In genomic region chr4:99882405-99882804, GRCm38 (mm10) we compare ENCODE assay signal across 28 mouse cellular contexts. TPM values are rescaled to one million over a fixed set of nuclear protein-coding genes. Genes with fewer than 3 reads are reported as not detected.
DNase-seq lines count a peak whose midpoint lies in the region; ATAC-seq and TF ChIP-seq lines count a peak whose summit lies in the region.
"Had no signal": no experiment of that assay in that cellular context is flagged by ENCODE, and none has a peak within 500 bp of the region (broad histone marks: within the 10 kb centered on the region; RNA-seq: fewer than 3 reads in every experiment).

No protein-coding gene starts in this region.

- intact Hi-C loops in heart, postnatal 25 days (cut with DNase I): no loop called here

- no peaks in the 10 kb centered on the region for H3K9me3 ChIP-seq in embryonic facial prominence, embryonic 14.5 days (ENCODE audit: control insufficient read depth, low read length)
- no peaks in the 10 kb centered on the region for H3K9me3 ChIP-seq in embryonic facial prominence, embryonic 10.5 days
- no peaks in the 10 kb centered on the region for H3K9me3 ChIP-seq in heart, embryonic 12.5 days (replicated peaks)
- H3K9me3 ChIP-seq in hindbrain, postnatal 0 days (ENCODE audit: low read length): no peaks in the 10 kb centered on the region
- no peaks in the 10 kb centered on the region for H3K9me3 ChIP-seq in hindbrain, embryonic 10.5 days
- H3K9me3 ChIP-seq: embryonic facial prominence, embryonic 13.5 days; hindbrain, embryonic 12.5 days; liver, embryonic 15.5 days; lung, embryonic 15.5 days; neural tube, embryonic 13.5 days; stomach, embryonic 15.5 days had no signal

- H3K27me3 ChIP-seq in embryonic facial prominence, embryonic 14.5 days (replicated peaks; ENCODE audit: control insufficient read depth, insufficient read depth, low read length): no peaks in the 10 kb centered on the region
- no peaks in the 10 kb centered on the region for H3K27me3 ChIP-seq in embryonic facial prominence, embryonic 10.5 days (replicated peaks; ENCODE audit: low read depth, poor library complexity, severe bottlenecking)
- H3K27me3 ChIP-seq in heart, embryonic 12.5 days (replicated peaks): no peaks in the 10 kb centered on the region
- H3K27me3 ChIP-seq in hindbrain, postnatal 0 days (ENCODE audit: insufficient read depth, low read length): no peaks in the 10 kb centered on the region
- no peaks in the 10 kb centered on the region for H3K27me3 ChIP-seq in hindbrain, embryonic 10.5 days (ENCODE audit: insufficient read depth, poor library complexity, severe bottlenecking)
- H3K27me3 ChIP-seq: CH12.LX; embryonic facial prominence, embryonic 13.5 days; hindbrain, embryonic 12.5 days; liver, embryonic 15.5 days; lung, embryonic 15.5 days; neural tube, embryonic 13.5 days; Patski; stomach, embryonic 15.5 days had no signal

- no peak for TF ChIP-seq CTCF in hindbrain, postnatal 0 days (IDR thresholded peaks at IDR 0.05; ENCODE audit: low read depth)
- no peak for TF ChIP-seq CTCF in brain, embryonic 14.5 days (IDR thresholded peaks at IDR 0.05; ENCODE audit: borderline replicate concordance, extremely low read depth, insufficient read depth, insufficient read length)

- H3K9ac ChIP-seq in embryonic facial prominence, embryonic 14.5 days (ENCODE audit: low read depth, low read length): no peak overlapping the region
- no peak overlapping the region for H3K9ac ChIP-seq in heart, embryonic 12.5 days
- H3K9ac ChIP-seq in hindbrain, postnatal 0 days (replicated peaks; ENCODE audit: low read length): no peak overlapping the region
- H3K9ac ChIP-seq: embryonic facial prominence, embryonic 13.5 days; hindbrain, embryonic 12.5 days; liver, embryonic 15.5 days; lung, embryonic 15.5 days; neural tube, embryonic 13.5 days; stomach, embryonic 15.5 days had no signal

- peak; percentile 9 for DNase-seq in embryonic facial prominence, embryonic 14.5 days (ENCODE audit: low spot score)
- DNase-seq in embryonic facial prominence, embryonic 10.5 days (ENCODE audit: low spot score): no peak
- no peak for DNase-seq in heart, postnatal 25 days (ENCODE audit: low spot score)
- DNase-seq in hindbrain, postnatal 0 days (ENCODE audit: low spot score): peak; percentile 8
- DNase-seq in hindbrain, embryonic 10.5 days (ENCODE audit: low spot score): no peak
- DNase-seq in brain, embryonic 14.5 days (ENCODE audit: low read depth): peak; percentile 60
- no peak for DNase-seq in layer of hippocampus, adult 9-10 months (ENCODE audit: low spot score)
- DNase-seq: cerebellum, adult 11-12 months; cerebellum, adult 9-11 months; gastrocnemius, postnatal 10 days; kidney, adult 8-10 months; layer of hippocampus, adult 9-11 months; right cerebral cortex, postnatal 25 days had no signal

- ATAC-seq in embryonic facial prominence, embryonic 14.5 days (ENCODE audit: low read depth): no peak
- ATAC-seq in heart, embryonic 12.5 days (ENCODE audit: insufficient number of reproducible peaks, low FRiP score): no peak
- no peak for ATAC-seq in hindbrain, postnatal 0 days
- ATAC-seq: forebrain, embryonic 16.5 days; intestine, embryonic 16.5 days; Patski had no signal

- no peak for TF ChIP-seq POLR2A in brain, embryonic 14.5 days (IDR thresholded peaks at IDR 0.05; ENCODE audit: borderline replicate concordance, extremely low read depth, insufficient read depth, insufficient read length, poor library complexity, severe bottlenecking)

- H3K4me3 ChIP-seq in embryonic facial prominence, embryonic 14.5 days (ENCODE audit: low read depth, low read length): no peak overlapping the region
- H3K4me3 ChIP-seq in embryonic facial prominence, embryonic 10.5 days: no peak overlapping the region
- no peak overlapping the region for H3K4me3 ChIP-seq in heart, embryonic 12.5 days
- no peak overlapping the region for H3K4me3 ChIP-seq in hindbrain, postnatal 0 days (ENCODE audit: low read length)
- H3K4me3 ChIP-seq in hindbrain, embryonic 10.5 days: no peak overlapping the region
- H3K4me3 ChIP-seq: embryonic facial prominence, embryonic 13.5 days; erythroblast, embryonic 14.5 days; hindbrain, embryonic 12.5 days; liver, embryonic 15.5 days; lung, embryonic 15.5 days; neural tube, embryonic 13.5 days; stomach, embryonic 15.5 days had no signal

- H3K36me3 ChIP-seq in embryonic facial prominence, embryonic 14.5 days (ENCODE audit: control insufficient read depth, insufficient read depth, low read length): no peaks in the 10 kb centered on the region
- H3K36me3 ChIP-seq in embryonic facial prominence, embryonic 10.5 days (replicated peaks): no peaks in the 10 kb centered on the region; the same call in 1 of the 2 replicates
- H3K36me3 ChIP-seq in heart, embryonic 12.5 days: no peaks in the 10 kb centered on the region
- no peaks in the 10 kb centered on the region for H3K36me3 ChIP-seq in hindbrain, postnatal 0 days (ENCODE audit: insufficient read depth, low read length)
- peaks cover 9% of the 10 kb centered on the region; the same call in 1 of the 2 replicates for H3K36me3 ChIP-seq in hindbrain, embryonic 10.5 days
- H3K36me3 ChIP-seq: hindbrain, embryonic 12.5 days; liver, embryonic 15.5 days; lung, embryonic 15.5 days; stomach, embryonic 15.5 days had no signal

- H3K4me1 ChIP-seq in embryonic facial prominence, embryonic 14.5 days (ENCODE audit: control insufficient read depth, insufficient read depth, low read length): no peaks in the 10 kb centered on the region
- no peaks in the 10 kb centered on the region for H3K4me1 ChIP-seq in embryonic facial prominence, embryonic 10.5 days
- peaks cover 5% of the 10 kb centered on the region; the same call in 1 of the 2 replicates for H3K4me1 ChIP-seq in heart, embryonic 12.5 days (replicated peaks)
- H3K4me1 ChIP-seq in hindbrain, postnatal 0 days (ENCODE audit: insufficient read depth, low read length): no peaks in the 10 kb centered on the region
- no peaks in the 10 kb centered on the region for H3K4me1 ChIP-seq in hindbrain, embryonic 10.5 days (replicated peaks)
- H3K4me1 ChIP-seq: embryonic facial prominence, embryonic 13.5 days; hindbrain, embryonic 12.5 days; liver, embryonic 15.5 days; lung, embryonic 15.5 days; neural tube, embryonic 13.5 days; stomach, embryonic 15.5 days had no signal

- no peak overlapping the region for H3K27ac ChIP-seq in embryonic facial prominence, embryonic 14.5 days (replicated peaks; ENCODE audit: low read depth, low read length)
- H3K27ac ChIP-seq in embryonic facial prominence, embryonic 10.5 days (replicated peaks): no peak overlapping the region
- peak overlapping the region; percentile 21; the same call in 1 of the 2 replicates for H3K27ac ChIP-seq in heart, embryonic 12.5 days (ENCODE audit: poor library complexity, severe bottlenecking)
- no peak overlapping the region for H3K27ac ChIP-seq in hindbrain, postnatal 0 days
- no peak overlapping the region for H3K27ac ChIP-seq in hindbrain, embryonic 10.5 days
- H3K27ac ChIP-seq: embryonic facial prominence, embryonic 13.5 days; hindbrain, embryonic 12.5 days; kidney, postnatal 0 days; liver, embryonic 15.5 days; lung, embryonic 15.5 days; neural tube, embryonic 13.5 days; stomach, embryonic 15.5 days had no signal

- no peak overlapping the region for H3K4me2 ChIP-seq in embryonic facial prominence, embryonic 14.5 days (ENCODE audit: low read depth, low read length)
- H3K4me2 ChIP-seq in heart, embryonic 12.5 days: no peak overlapping the region
- H3K4me2 ChIP-seq in hindbrain, postnatal 0 days (ENCODE audit: low read depth, low read length): no peak overlapping the region
- H3K4me2 ChIP-seq: embryonic facial prominence, embryonic 13.5 days; hindbrain, embryonic 12.5 days; liver, embryonic 15.5 days; lung, embryonic 15.5 days; midbrain, embryonic 11.5 days; neural tube, embryonic 13.5 days; stomach, embryonic 15.5 days had no signal

RNA-seq across cellular contexts. Expression of gene Pgm1, which starts 46.8 kb away (rescaled TPM):
- 70.9 and 71.4 TPM in 2 replicates for polyA plus RNA-seq in embryonic facial prominence, embryonic 14.5 days (2014; fragmentation: Nextera tagmentation; extraction: Ambion mirVana)
- 62.9 and 77.5 TPM in 2 replicates for polyA plus RNA-seq in embryonic facial prominence, embryonic 10.5 days (2016; fragmentation: Nextera tagmentation; extraction: Ambion mirVana)
- polyA plus RNA-seq in heart, embryonic 12.5 days (2016; fragmentation: Nextera tagmentation; extraction: Ambion mirVana): 247 and 258 TPM in 2 replicates
- 100 to 1,000 TPM; 235 to 244 TPM for total RNA-seq in heart, postnatal 25 days (2021)
- 124 and 125 TPM in 2 replicates for total RNA-seq in hindbrain, postnatal 0 days (2014; rRNA removed)
- 125 and 128 TPM in 2 replicates for polyA plus RNA-seq in hindbrain, postnatal 0 days (2015; fragmentation: Nextera tagmentation; extraction: Ambion mirVana)
- 61.3 and 71.8 TPM in 2 replicates for polyA plus RNA-seq in hindbrain, embryonic 10.5 days (2016; fragmentation: Nextera tagmentation; extraction: Ambion mirVana)
- polyA plus RNA-seq in brain, embryonic 14.5 days (2012; rRNA removed): 32.8 and 45.8 TPM in 2 replicates

RNA-seq across cellular contexts. Expression of gene Itgb3bp, which starts 47.2 kb away (rescaled TPM):
- polyA plus RNA-seq in embryonic facial prominence, embryonic 14.5 days (2014; fragmentation: Nextera tagmentation; extraction: Ambion mirVana): 29.7 and 31.9 TPM in 2 replicates
- 52.7 and 55.7 TPM in 2 replicates for polyA plus RNA-seq in embryonic facial prominence, embryonic 10.5 days (2016; fragmentation: Nextera tagmentation; extraction: Ambion mirVana)
- polyA plus RNA-seq in heart, embryonic 12.5 days (2016; fragmentation: Nextera tagmentation; extraction: Ambion mirVana): 42.6 and 43.0 TPM in 2 replicates
- total RNA-seq in heart, postnatal 25 days (2021): 1 to 10 TPM; 6.1 to 6.6 TPM
- total RNA-seq in hindbrain, postnatal 0 days (2014; rRNA removed): 1.8 and 2.8 TPM in 2 replicates
- 12.7 and 13.9 TPM in 2 replicates for polyA plus RNA-seq in hindbrain, postnatal 0 days (2015; fragmentation: Nextera tagmentation; extraction: Ambion mirVana)
- 51.8 and 56.2 TPM in 2 replicates for polyA plus RNA-seq in hindbrain, embryonic 10.5 days (2016; fragmentation: Nextera tagmentation; extraction: Ambion mirVana)
- 5.9 and 6.5 TPM in 2 replicates for polyA plus RNA-seq in brain, embryonic 14.5 days (2012; rRNA removed)

RNA-seq across cellular contexts. Expression of gene Efcab7, which starts 53.4 kb away (rescaled TPM):
- 22.1 and 23.4 TPM in 2 replicates for polyA plus RNA-seq in embryonic facial prominence, embryonic 14.5 days (2014; fragmentation: Nextera tagmentation; extraction: Ambion mirVana)
- 22.9 and 23.7 TPM in 2 replicates for polyA plus RNA-seq in embryonic facial prominence, embryonic 10.5 days (2016; fragmentation: Nextera tagmentation; extraction: Ambion mirVana)
- 10.4 and 11.5 TPM in 2 replicates for polyA plus RNA-seq in heart, embryonic 12.5 days (2016; fragmentation: Nextera tagmentation; extraction: Ambion mirVana)
- total RNA-seq in heart, postnatal 25 days (2021): 1 to 10 TPM; 1.7 to 3.1 TPM
- 9.8 and 112 TPM in 2 replicates for total RNA-seq in hindbrain, postnatal 0 days (2014; rRNA removed)
- 9.2 and 10.3 TPM in 2 replicates for polyA plus RNA-seq in hindbrain, postnatal 0 days (2015; fragmentation: Nextera tagmentation; extraction: Ambion mirVana)
- polyA plus RNA-seq in hindbrain, embryonic 10.5 days (2016; fragmentation: Nextera tagmentation; extraction: Ambion mirVana): 18.3 and 24.0 TPM in 2 replicates
- 14.7 and 16.9 TPM in 2 replicates for polyA plus RNA-seq in brain, embryonic 14.5 days (2012; rRNA removed)
- polyA plus RNA-seq: erythroblast, embryonic 14.5 days; liver, adult 2 months had no signal

Comparison
In these comparisons a context has a peak if more than half of its experiments do, and no peak if none do; other contexts are left out.
1. DNase-seq: peak in embryonic facial prominence, embryonic 14.5 days (single experiment), hindbrain, postnatal 0 days (single experiment) and brain, embryonic 14.5 days (single experiment); none in embryonic facial prominence, embryonic 10.5 days (single experiment), heart, postnatal 25 days (single experiment), hindbrain, embryonic 10.5 days (single experiment) and layer of hippocampus, adult 9-10 months (single experiment).